Mouse (Mus musculus) heart, postnatal 0 days (tissue): Measurements from ENCODE around the gene Prr14l. TPM values are rescaled to one million over a fixed set of nuclear protein-coding genes. Genes with fewer than 3 reads are reported as not detected.
"Not testable (repeated sequence)": the region's sequence is repeated elsewhere in the genome, so short reads cannot be mapped to it uniquely, and the experiment has no call there.

Experiments
- ATAC-seq: fragments of 200-750 bp; cut with Nextera tagmentation; 2 replicates; pipeline ENCODE4 v1.8.0; 2017; ENCODE audit warnings: low read depth, moderate number of reproducible peaks, moderate library complexity; ENCODE audit not compliant: insufficient read depth
- DNase-seq: peaks from one replicate; pipeline ENCODE4 v3.0.0-alpha.2; 2016; ENCODE audit warnings: low spot score
- H3K27ac ChIP-seq: fragments of 300-500 bp; sonication (generic); 2 replicates; pipeline ENCODE4 v1.5.1; 2014; ENCODE audit warnings: low read depth, mild to moderate bottlenecking
- H3K27me3 ChIP-seq: fragments of 300-500 bp; sonication (generic); 2 replicates; pipeline ENCODE4 v1.6.1; 2014; ENCODE audit warnings: low read length, mixed read lengths; ENCODE audit not compliant: control insufficient read depth, insufficient read depth
- H3K36me3 ChIP-seq: fragments of 300-500 bp; sonication (generic); replicated peaks from 2 replicates; pipeline ENCODE4 v1.6.1; 2014; ENCODE audit warnings: low read length, mixed read lengths; ENCODE audit not compliant: control insufficient read depth, insufficient read depth
- H3K4me1 ChIP-seq: fragments of 300-500 bp; sonication (generic); 2 replicates; pipeline ENCODE4 v1.6.1; 2014; ENCODE audit warnings: antibody characterized with exemption; ENCODE audit not compliant: control insufficient read depth, insufficient read depth
- H3K4me2 ChIP-seq: fragments of 300-500 bp; sonication (generic); 2 replicates; pipeline ENCODE4 v1.6.1; 2014; ENCODE audit warnings: low read depth, mild to moderate bottlenecking, low read length, moderate library complexity
- H3K4me3 ChIP-seq: fragments of 300-500 bp; sonication (generic); 2 replicates; pipeline ENCODE4 v1.5.1; 2014; ENCODE audit warnings: low read depth, low read length
- H3K9ac ChIP-seq: fragments of 300-500 bp; sonication (generic); replicated peaks from 2 replicates; pipeline ENCODE4 v1.6.1; 2014; ENCODE audit warnings: low read depth, low read length, mixed read lengths
- H3K9me3 ChIP-seq: fragments of 300-500 bp; sonication (generic); replicated peaks from 2 replicates; pipeline ENCODE4 v1.6.1; 2016; ENCODE audit warnings: low read length; ENCODE audit not compliant: control insufficient read depth
- CTCF ChIP-seq: IDR thresholded peaks from 2 replicates; pipeline ENCODE4 v1.5.1; 2016; ENCODE audit warnings: antibody characterized with exemption, control low read depth, low read depth
- EP300 ChIP-seq: IDR thresholded peaks from 2 replicates; pipeline ENCODE4 v1.6.1; 2016; ENCODE audit warnings: antibody characterized with exemption, low read depth
- WGBS: fragments of 180-500 bp; shearing (Covaris S2); extraction: QIAGEN DNeasy Blood & Tissue Kit; methylation state at CpG from one replicate; pipeline ENCODE4 v1.1.7; 2014; 5-methylcytosine and 5-hydroxymethylcytosine counted together
- polyA plus RNA-seq: library from polyadenylated mRNA; unstranded; fragments of >200 nt; fragmentation: Nextera tagmentation; extraction: Ambion mirVana; gene quantifications from 2 replicates; pipeline ENCODE4 v1.2.1, GENCODE M21; 2015
- total RNA-seq: library from RNA; depleted of rRNA; stranded (reverse); fragments of >200 nt; gene quantifications from 2 replicates; pipeline ENCODE4 v1.2.3, GENCODE M21; 2014; ENCODE audit warnings: low replicate concordance; rRNA removed

The Prr14l gene
- total and polyA plus RNA-seq, 2 experiments from 2014 or later: 5.4 to 15.5 TPM

DNA sequence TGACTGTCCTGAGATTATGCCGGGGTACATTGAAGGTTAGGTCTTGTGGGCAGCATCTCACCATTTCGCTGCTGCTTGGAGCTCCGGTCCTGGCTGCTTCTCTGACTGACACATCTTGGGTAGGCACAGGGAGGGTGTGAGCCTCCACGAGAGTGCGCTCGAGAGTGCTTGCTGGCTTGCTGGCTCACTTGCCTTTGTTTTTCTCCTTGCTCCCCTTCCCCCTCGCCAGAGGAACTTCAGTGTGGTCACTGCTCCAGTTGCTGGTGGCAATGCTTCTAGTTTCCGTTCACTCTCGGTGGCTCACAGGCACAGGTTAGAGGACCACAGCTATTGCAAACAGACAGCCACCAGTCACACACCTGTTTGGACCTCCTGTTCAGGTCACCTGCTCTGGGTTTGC is 111.9 kb downstream of the Prr14l start:
- ATAC-seq: no peak
- no peaks in the 10 kb centered on the region for H3K9me3 ChIP-seq
- no peak overlapping the region for H3K27ac ChIP-seq
- no peak overlapping the region for H3K9ac ChIP-seq
- H3K36me3 ChIP-seq: no peaks in the 10 kb centered on the region
- no peaks in the 10 kb centered on the region for H3K27me3 ChIP-seq
- DNase-seq: no peak
- TF ChIP-seq EP300: no peak
- peak; percentile 21; the same call in 1 of the 2 replicates for TF ChIP-seq CTCF
- H3K4me2 ChIP-seq: no peak overlapping the region
- WGBS: 65% methylated on average over 9 of the region's 9 CpGs
- no peak overlapping the region for H3K4me3 ChIP-seq
- H3K4me1 ChIP-seq: peaks cover 9% of the 10 kb centered on the region; the same call in 1 of the 2 replicates

DNA sequence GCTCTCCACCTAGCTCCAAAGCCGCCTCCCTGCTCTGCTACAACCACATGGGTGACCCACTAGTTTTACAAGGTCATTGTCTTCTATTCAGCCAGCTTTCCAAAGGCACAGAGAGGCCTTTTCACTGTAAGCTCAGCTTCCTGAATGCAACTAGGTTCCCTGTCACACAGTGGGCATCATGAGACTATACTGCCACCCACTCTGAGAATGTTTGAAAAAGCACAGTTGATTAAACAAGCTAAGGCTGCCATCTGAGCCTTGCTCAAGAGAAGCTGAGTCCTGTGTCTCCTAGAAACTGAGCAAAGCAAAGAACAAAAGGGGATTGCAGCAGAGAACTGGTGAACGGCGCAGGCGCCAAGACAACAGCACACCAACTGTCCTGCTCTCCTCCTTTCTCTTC is 112.7 kb downstream of the Prr14l start:
- H3K27ac ChIP-seq, H3K4me1 ChIP-seq, H3K4me3 ChIP-seq, H3K9me3 ChIP-seq, H3K36me3 ChIP-seq, H3K4me2 ChIP-seq, DNase-seq, ATAC-seq, H3K27me3 ChIP-seq, H3K9ac ChIP-seq: not testable (repeated sequence)
- WGBS: 87% methylated on average over 4 of the region's 4 CpGs

DNA sequence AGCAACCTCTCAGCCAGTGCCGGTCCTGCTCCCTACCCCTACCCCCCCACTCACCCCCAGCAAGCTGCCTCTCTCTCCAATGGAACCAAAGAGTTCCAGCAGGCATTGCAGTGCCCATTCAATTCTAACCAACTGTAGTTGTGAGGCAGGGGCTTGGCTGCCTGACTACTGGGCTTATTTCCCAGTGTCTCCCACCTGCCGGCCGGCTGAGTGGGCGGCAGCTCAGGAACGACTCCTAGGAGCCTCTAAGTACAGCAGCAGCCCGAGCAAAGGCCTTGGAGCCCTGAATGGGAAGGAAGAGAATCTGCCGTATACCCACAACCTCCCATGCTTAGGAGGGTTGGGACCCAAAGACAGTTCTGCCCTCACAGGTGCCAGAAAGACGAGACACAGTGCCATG is 113.2 kb downstream of the Prr14l start:
- not testable (repeated sequence) for H3K9ac ChIP-seq, H3K27ac ChIP-seq, H3K4me3 ChIP-seq, H3K4me2 ChIP-seq, ATAC-seq, H3K9me3 ChIP-seq, DNase-seq, H3K27me3 ChIP-seq, H3K36me3 ChIP-seq, H3K4me1 ChIP-seq
- WGBS: 86% methylated on average over 8 of the region's 8 CpGs

DNA sequence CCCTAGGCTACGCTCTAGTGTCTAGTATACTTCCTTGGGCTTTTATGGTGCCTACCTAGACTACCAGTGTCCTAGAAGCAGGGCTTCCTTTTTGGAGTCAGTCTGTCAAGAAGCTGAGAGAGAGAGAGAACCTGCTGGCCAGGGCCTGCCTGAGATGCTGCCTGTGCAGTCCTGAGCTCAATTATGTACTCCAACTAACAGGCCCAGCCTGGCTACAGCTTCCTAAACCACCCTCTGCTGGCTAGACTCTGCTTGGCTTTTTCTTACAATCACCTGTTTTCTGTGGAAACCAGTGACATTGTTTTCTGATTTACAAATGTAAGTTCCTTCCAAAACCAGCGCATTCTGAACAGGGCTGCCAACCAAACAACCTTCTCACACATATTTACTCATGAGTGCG is 113.9 kb downstream of the Prr14l start:
- 95% methylated on average over 3 of the region's 3 CpGs for WGBS
- ATAC-seq (no peak), DNase-seq (no peak)
- Histone ChIP-seq H3K27me3 (no peaks in the 10 kb centered on the region), H3K4me3 (no peak overlapping the region), H3K9me3 (no peaks in the 10 kb centered on the region), H3K36me3 (0 out of 2 replicates have a peak, but pooled peaks cover 5% of the 10 kb centered on the region), H3K27ac (no peak overlapping the region), H3K9ac (no peak overlapping the region), H3K4me2 (no peak overlapping the region), H3K4me1 (0 out of 2 replicates have a peak, but pooled peaks cover under 1% of the 10 kb centered on the region)
- TF ChIP-seq CTCF (no peak), EP300 (no peak)

Other genes starting within 250 kb of the Prr14l start
- gene Yes1, start 243.1 kb downstream of the Prr14l start, total RNA-seq: 22.6 and 24.5 TPM in 2 replicates
- gene Yes1, start 243.1 kb downstream of the Prr14l start, polyA plus RNA-seq: 19.0 and 20.7 TPM in 2 replicates
- gene Pisd, start 68.6 kb downstream of the Prr14l start, total RNA-seq: 63.9 and 66.6 TPM in 2 replicates
- gene Pisd, start 68.6 kb downstream of the Prr14l start, polyA plus RNA-seq: 41.0 and 44.2 TPM in 2 replicates
- gene Gm20671, start 27.1 kb downstream of the Prr14l start, total RNA-seq: 0.88 and 14.7 TPM in 2 replicates
- not detected in 2 replicates for gene Gm20671, start 27.1 kb downstream of the Prr14l start, polyA plus RNA-seq
- gene Depdc5, start 9.4 kb upstream of the Prr14l start, total RNA-seq: 17.9 and 58.4 TPM in 2 replicates
- gene Depdc5, start 9.4 kb upstream of the Prr14l start, polyA plus RNA-seq: 5.9 and 6.7 TPM in 2 replicates
- 132 and 199 TPM in 2 replicates for gene Ywhah, start 164.6 kb upstream of the Prr14l start, total RNA-seq
- 267 and 288 TPM in 2 replicates for gene Ywhah, start 164.6 kb upstream of the Prr14l start, polyA plus RNA-seq
- gene Slc5a1, start 250.0 kb upstream of the Prr14l start, total RNA-seq: not detected in 2 replicates
- not detected in 2 replicates for gene Slc5a1, start 250.0 kb upstream of the Prr14l start, polyA plus RNA-seq